Mouse (Mus musculus) testis, postnatal 10 days (tissue): Measurements from ENCODE around the gene Mllt6.
"Not testable (repeated sequence)": the region's sequence is repeated elsewhere in the genome, so short reads cannot be mapped to it uniquely, and the experiment has no call there.

ENCODE experiments used
- DNase-seq: peaks from one replicate; pipeline ENCODE4 v3.0.0; 2021; ENCODE audit warnings: low spot score

Mllt6 gene

DNA sequence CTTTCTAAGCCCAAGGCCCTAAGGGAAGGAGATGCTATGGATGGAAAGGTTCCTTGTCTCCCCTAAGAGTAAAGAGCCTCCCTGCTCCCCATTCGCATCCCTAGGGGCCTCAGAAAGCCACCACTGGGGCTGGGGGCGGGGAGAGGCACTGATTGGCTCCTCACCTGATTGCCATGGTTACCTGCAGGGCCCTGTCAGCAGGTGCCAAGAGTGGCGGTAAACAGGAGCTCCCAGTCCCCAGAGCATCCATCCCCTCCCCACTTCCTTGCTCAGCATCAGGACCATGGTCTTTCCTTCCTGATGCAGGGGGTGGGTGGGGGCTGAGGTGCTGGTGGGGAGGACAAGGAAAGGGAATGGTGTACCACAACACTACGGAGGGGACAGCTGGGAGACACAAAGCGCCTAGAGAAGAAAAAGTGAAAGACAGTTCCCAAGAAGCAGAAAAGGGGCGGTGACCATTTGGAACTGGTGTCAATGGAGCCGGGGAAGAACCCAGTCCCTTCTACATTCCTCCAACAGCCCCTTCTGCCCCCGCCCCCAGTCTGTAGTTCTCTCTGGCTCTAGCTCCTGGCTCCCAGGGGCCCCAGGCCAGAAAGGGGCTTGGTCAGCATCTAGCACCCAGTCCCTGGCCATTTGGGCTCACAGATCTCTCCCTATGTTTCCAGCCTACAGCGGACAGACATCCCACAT, 32.6 kb downstream of the Mllt6 start:
- no peak for DNase-seq

- no peak for DNase-seq
Measured at GRCm38 (mm10) chr11:97696669-97697068, 33.5 kb downstream of the Mllt6 start.

DNA sequence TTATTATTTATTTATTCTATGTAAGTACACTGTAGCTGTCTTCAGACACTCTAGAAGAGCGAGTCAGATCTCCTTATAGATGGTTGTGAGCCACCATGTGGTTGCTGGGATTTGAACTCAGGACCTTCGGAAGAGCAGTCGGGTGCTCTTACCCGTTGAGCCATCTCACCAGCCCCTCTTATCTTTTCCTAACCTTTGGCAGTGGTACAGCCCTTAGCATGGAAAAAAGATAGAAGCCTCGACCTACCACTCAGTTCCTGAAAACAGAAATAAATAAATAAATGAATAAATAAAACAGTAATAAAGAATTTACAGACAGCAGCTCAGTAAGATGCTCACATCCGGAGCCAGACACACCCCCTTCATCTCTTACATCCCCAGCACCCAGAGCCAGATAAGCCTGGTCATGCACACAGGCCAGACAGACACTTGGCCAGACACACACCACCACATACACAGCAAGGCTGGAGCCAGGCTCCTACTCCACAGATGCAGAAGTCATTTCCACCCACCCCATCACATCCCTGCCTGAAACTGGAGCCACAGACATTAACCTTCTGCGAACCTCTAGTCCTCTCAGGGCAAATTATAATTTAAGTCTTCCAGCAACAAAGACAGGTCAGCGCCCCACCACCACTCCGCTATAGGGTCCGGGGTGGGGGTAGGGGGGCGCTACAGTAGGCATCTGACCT, 34.1 kb downstream of the Mllt6 start:
- no peak for DNase-seq

DNA sequence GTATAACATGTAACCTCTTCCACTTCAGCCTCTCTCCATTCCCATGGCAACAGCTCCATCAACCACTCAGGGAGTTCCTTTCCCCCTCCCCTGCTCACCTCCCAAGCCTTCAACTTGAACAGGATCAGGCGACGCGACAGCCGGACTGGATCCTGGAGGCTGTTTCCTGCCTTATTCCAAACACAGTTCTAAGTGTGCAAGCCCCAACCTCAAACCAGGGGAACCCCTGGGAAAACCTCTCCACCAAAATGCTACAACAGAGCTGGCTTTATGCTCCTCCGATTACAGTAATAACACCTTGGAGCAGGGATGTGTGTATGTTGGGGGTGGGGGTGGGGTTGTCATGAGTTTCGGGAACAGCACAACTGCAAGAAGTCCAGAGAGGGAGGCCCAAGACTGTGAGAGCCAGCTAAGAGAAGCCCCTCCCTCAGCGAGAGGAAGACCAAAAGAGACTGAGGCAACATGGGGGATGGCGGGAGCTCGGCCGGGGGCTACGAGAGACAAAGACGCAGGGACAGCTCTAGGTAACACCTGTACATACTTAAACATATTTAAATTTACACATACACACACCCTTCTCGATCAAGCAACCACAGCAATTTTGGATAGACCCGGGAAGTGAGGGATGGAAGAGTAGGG, 34.8 kb downstream of the Mllt6 start:
- DNase-seq: no peak

GRCm38 (mm10) chr11:97698741-97699611, 35.8 kb downstream of the Mllt6 start:
- DNase-seq: peak; percentile 94

DNA sequence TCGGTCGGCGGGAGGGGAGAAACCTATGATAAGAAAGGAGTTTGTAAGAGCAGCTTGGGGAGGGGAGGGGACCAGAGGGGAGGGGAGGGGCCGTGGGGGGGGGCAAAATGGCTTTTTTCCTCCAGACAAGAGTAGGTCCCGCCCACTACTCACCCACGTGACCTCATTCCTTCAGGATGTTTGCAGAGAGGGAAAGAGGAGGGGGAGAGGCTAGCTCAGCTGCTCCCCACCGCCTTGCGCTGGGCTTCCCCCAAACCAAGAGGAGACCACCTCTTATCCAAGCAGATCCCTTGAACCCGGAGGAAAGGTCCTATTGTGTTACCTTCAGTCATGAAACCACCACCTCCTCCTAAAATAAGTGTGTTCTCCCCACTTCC, 36.4 kb downstream of the Mllt6 start:
- peak; percentile 97 for DNase-seq

GRCm38 (mm10) chr11:97700003-97700745, 37.0 kb downstream of the Mllt6 start, which contains the start of gene Pcgf2:
Gene Pcgf2 (minus strand): TSS chr11:97700497.
- peak; percentile 91 for DNase-seq

DNA sequence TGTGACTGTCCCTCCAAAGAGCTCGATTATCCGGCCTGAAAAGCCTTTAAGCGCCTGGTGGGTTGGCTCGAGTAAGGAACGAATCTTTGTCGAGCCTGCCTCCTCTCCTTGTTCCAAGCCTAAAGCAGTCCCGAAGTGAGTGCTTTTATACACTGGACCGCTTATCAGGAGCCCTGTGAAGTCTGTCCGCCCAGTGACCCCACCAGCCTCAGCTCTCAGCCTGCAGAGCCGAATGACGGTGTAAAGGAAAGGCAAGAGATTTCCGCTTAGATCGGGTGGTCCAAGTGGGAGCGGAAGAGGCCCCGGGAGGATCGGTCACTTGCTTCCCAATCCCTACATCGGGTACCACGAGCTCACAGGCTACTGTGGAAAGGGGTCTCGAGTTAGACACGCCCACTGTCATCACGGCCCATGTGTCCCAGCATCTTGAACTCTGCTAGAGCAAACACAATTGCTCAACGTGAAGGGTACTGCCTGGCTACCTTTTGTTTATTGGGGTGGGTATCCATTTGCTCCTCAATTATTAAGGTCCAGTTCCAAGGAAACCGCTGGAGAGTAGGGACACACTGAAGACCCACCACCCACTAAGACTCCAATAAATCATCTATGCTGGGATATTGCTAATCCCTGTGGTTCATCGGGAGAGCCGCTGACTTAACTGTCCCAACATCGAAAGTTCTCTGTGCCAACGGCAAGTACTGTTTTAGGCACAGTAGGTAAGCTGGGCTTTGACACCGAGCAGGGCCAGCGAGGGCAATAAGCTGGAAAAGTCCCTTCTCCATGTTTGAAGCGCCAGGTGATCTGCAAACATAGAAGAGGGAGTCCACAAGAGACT, 37.7 kb downstream of the Mllt6 start:
- peak; percentile 60 for DNase-seq

DNA sequence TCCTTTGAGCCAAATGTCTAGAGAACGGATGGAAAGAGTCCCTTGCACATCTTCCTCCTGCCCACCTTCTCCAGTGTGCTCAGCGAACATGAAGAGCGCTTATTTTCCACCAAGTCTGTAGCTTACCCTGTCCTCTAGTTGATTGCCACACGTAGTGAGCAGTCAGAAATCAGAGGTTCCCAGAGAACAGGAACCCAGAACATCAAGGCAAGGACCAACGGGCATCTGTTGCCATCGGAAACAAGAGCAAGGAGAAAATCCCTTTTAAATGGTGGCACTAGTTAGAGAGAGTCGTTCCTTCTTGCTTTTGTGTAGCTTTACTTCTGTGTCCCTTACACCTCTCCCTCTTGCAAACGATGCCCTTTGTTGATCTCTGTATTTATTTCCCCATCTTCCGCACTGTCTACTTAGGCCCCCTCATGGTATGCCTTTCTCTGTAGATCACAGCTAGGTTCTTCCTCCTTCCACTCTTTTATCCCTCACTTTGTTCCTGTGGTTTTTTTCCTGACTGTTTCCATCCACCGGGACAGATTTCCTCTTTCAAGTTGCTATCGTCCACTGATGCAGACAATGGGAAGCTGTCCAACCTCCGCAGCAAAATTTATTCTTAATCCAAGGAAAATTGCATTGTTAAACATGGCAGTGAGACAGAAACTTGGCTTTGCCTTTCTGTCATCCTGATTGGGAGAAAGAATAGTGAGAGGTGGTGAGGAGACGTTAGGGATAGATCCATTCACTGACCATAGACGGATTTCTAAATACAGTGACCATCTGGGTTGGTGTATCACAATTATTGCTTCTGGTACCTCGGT, 38.6 kb downstream of the Mllt6 start:
- DNase-seq: no peak

DNA sequence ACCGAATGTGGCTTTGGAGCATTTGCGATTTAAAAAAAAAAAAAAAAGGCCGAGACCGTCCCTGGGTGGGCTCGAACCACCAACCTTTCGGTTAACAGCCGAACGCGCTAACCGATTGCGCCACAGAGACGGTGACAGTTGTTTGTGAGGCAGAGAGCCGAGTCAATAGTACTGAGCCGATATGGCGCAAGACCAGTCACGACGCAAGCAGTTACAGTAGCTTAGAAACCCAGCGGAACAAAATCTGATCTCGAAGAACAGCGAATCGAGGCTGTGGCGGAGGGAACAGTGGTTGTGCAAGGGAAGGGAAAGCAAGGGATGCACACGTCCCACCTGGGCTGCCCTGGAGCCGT, 39.2 kb downstream of the Mllt6 start:
- peak; percentile 92 for DNase-seq

- peak; percentile 96 for DNase-seq
Measured at GRCm38 (mm10) chr11:97703039-97703826, 40.0 kb downstream of the Mllt6 start, which contains the start of gene Psmb3. Gene Psmb3 (plus strand): TSS chr11:97703399.

- DNase-seq: not testable (repeated sequence)
Measured at GRCm38 (mm10) chr11:97710067-97710466, 46.9 kb downstream of the Mllt6 start.

GRCm38 (mm10) chr11:97711200-97711900, 48.1 kb downstream of the Mllt6 start:
- no peak for DNase-seq

- no peak for DNase-seq
Measured at GRCm38 (mm10) chr11:97712286-97712685, 49.1 kb downstream of the Mllt6 start.

DNA sequence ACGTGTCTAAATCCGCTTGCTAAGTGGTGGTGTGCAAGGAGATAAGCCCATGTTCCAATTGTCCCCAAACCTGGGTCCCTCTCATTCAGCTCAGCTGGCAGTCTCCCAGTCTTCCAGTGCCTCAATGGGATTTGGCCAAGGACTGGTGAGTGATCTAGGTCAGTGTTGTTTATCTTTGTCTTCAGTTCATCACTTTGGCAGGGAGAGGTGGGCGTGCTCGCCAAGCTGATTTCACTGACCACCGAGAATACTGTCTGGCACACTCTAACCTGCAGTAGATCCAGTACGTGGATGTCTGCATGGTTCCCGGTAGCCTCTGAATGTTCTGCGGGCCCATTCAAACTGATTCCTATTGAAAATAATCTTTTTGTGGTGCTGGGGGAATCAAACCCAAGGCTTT, 50.7 kb downstream of the Mllt6 start:
- no peak for DNase-seq

DNA sequence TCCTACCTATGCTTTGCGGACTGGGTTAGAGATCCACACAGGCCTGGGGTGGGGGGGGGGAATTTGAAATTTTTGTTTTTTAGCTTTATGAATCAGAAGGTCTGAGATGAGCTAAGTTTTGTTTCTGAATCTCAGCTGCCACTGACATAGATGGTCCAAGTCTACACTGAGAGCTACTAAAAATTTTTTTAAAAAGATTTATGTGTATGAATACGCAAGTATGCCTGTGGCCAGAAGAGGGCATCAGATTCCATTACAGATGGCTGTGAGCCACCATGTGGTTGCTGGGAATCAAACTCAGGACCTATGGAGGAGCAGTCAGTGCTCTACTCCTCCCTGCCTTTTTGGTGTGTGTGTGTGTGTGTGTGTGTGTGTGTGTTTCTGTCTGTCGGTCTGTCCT, 51.1 kb downstream of the Mllt6 start:
- no peak for DNase-seq

DNA sequence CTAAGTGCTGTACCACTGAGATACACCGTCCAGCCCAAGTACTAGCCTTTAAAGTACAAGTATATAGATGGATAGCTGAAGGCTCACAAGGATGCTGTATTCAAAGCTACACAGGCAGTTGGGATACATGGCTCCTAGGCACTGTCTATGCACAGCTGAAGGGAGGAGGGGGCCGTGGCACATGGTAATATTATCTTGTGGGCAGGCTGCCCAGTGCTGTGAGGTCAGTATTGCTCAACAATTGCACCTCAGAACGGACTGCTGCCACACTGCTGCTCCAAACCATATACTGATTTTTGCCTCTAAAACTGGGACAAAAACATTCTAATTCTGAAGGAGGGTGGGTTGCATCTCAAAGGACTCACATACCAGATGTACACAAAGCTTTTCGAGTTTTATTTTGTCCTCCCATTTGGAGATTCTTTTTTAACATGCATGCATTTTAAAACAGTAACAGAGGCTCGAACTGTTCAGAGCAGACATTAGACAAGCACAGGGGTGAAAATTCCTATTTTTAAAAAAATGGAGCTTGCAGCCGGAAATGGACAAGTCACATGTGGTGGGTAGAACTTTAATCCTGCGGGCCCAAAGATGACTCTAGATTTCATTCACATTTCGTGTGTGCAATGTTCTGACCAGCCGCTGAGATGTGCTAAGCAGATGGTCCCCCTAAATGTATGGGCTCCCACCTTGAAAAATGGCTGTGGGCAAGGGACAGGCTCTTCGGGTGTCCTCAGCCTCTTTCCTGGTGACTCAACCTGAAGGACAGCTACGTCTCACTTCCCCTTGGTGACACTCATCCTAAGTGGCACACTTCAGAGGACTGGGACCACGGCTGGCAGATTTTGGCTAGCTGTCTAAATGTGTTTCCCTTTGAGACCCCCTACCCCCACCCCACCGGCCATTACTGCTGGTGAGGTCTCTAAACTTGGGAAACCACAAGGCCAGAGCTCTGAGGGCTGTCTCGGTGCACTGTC, 51.9 kb downstream of the Mllt6 start:
- peak; percentile 59 for DNase-seq
